Mouse (Mus musculus): ENCODE results near the gene Hcar2.

Gene Hcar2

GRCm38 (mm10) chr5:123862374-123863350 is 2.6 kb downstream of the Hcar2 start:
- DNase-seq (ENCODE audit: low spot score), result no peak

DNA sequence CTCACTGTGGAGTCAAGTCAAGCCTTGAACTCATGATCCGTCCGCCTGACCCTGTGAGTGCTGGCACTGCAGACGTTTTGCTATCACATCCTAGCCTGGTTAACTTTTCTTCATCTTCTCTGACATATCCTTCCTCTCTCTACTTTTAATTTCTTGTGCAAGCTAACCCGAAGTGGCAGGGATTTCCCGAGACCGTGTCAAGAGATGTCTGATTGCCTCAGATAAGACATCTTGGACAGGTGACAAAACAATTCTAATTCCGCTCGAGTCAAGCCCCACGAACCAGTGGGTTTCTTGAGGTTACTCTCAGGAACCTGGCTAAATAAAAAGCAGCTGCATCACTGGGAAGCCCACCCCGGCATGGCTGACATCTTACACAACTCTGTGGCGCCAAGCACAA is 6.5 kb downstream of the Hcar2 start:
- no peak for DNase-seq (ENCODE audit: low spot score)

DNA sequence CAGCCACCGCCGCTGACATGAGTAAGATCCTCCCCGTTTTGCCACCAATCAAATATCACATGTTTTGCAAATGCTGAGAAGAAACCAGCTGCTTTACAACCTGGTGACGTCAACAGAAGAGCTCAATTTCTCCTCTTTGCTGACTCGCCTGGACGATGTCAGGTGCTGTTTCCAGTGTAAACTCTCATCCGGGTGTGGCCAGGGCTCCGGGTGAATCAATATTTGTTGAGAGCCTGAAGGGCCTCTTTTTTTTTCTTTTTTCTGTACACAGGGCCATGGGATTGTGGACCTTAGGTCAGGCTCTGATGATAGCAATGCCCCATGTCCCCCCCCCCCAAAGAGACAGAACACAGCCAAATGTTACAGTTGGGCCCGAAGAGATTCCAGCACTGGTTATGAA is 10.8 kb downstream of the Hcar2 start:
- DNase-seq (ENCODE audit: low spot score), result no peak

DNA sequence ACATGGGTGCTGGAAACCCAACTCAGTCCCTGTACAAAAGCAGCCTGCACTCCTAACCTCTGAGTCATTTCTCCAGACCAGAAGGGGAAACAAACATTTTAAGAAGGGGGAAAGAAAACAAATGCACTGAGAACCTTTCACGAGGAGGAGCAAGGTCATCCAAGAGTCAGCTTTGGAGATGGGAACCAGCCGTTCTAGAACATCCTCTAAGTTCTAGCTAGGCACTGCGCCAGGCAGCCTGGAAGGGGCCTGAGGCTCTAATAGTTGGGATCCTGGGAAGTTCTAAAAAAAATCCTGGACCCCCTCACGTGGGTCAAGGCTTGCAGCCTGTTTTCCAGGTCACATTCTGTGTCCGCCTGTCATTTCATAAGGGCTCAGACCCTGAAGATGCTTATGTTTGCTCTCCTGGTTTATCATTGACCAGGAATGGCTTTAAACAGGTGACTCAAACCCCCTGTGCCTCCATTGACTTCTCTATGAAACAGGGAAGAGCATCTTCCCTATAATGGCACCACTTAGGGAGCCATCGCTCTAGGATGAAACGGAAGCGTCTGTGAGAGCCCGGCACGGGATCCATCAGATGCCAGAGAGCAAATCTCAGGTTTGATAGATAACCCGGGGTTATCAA is 11.3 kb downstream of the Hcar2 start:
- DNase-seq (ENCODE audit: low spot score), result no peak

- peak; percentile 38 for DNase-seq (ENCODE audit: low spot score)
These were observed 13.9 kb downstream of the Hcar2 start for GRCm38 (mm10) chr5:123851398-123851797.

DNA sequence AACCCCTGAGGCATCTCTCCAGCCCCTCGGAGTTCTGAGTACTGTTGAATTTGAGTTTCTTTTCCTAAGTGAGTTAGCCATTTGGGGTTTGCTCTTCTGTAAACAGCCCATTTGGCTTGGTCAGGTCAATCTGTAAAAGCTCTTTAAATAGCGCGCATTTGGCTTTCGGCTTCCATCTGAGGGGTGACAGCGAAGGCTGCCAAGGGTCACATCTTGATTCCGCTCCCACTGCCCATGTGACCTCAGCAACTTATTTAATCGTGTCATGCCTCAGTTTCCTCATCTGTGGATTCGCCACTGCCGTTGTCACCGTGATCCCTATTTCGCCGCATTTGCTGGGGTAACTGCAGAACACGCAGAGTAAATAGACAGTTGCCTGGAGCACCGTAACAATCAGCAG is 21.0 kb downstream of the Hcar2 start:
- no peak for DNase-seq (ENCODE audit: low spot score)

DNA sequence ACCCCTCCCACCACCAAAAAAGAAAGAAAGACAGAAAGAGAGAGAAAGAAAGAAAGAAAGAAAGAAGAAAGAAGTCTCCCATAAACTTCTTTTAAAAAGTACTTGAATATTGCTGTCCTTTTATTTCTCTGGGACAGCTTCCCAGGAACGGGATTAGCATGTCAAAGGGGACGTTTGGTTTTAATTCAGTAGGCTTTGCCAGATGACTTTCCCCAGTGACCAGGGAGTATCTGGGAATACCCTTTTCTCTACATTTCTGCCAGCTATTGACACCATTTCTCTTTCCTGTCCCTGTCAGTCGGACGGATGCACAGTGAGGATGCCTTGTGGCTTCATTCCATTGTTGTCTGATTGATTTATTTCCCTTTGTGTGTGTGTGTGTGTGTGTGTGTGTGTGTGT is 21.5 kb downstream of the Hcar2 start:
- no peak for DNase-seq (ENCODE audit: low spot score)

DNA sequence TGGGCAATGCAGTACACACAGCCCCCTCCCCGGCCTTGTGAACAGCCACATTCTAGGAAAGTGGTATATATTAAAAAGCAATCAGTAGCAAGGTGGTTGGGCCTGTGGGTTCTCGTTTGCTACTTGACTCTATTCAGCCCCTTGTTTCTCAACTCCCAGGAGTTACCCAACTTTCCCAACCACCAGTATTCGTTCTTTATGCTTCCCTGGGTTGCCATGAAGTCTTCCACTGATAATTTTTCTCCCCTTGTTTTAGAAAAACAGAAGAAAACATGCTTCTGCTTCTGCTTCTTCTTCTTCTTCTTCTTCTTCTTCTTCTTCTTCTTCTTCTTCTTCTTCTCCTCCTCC is 22.4 kb downstream of the Hcar2 start:
- no peak for DNase-seq (ENCODE audit: low spot score)

DNA sequence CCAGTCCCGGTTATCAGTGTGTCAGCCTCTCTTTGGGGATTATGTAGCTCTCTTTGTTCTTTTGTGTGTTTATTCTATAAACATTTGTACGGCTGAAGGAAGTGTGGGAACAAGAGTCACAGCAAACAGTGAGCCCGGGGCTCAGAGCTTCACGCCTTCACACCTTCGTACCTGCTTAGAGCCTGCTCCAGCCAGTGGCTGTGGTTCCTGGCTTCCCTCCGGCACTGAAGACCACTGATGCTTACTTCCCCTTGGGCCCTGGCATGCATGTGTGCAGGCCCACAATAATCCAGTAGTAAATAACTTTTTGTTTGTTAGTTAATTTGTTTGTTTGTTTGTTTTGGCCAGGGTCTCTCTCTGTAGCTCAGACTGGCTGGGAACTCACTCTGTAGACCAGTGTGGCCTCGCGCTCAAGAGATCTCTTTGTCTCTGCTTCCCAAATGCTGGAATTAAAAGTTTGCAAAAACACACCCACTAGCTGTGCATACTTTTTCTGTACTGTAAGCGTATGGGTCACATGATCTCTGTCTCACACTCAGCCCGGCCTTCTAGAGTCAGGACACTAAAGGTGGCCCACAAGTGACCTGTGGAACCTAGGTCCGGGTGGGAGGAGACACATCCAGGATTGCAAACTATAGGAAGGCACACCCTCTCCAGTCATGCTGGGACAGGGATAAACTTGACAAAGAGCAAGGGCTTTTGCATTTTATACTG is 22.9 kb downstream of the Hcar2 start:
- DNase-seq (ENCODE audit: low spot score), result no peak

GRCm38 (mm10) chr5:123837371-123837770 is 27.9 kb downstream of the Hcar2 start:
- no peak for DNase-seq (ENCODE audit: low spot score)

DNA sequence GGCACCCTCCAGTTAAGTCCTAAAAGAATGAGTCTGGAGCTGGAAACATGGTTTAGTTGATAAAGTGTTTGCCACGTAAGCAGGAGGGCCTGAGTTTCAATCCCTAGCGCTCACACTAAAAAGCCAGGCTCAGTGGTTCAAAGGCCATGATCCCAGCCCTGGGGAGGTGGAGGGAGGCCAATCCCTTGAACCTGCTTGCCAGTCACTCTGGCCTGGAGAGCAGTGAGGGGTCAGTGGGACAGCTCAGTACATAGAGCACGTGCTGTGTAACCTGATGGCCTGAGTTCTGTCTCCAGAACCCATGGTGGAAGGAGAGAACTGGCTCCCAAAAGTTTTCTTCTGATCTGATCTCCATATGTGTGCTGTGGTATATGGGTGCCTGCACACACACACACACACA is 30.5 kb downstream of the Hcar2 start:
- DNase-seq (ENCODE audit: low spot score), result no peak

DNA sequence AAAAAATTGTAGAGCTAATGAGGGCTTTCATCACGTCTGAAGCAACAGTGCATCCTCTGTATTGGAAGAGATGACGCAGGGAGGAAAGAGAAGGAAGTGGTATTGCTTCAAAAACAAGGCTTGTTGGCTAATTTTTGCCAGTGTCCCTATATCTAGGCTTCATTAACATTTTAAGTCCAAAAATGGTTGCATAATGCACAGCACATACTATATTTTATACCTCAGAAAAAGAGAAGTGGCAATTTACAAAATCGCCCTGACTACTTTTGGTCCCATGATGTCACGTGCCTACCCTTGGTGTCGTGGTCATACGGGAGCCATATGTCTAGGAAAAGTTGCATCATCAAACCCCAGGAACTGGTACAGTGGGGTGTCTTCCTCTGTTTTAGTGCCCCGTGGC is 33.0 kb downstream of the Hcar2 start:
- DNase-seq (ENCODE audit: low spot score), result no peak

GRCm38 (mm10) chr5:123827659-123828091 is 37.6 kb downstream of the Hcar2 start:
- DNase-seq (ENCODE audit: low spot score), result no peak

DNA sequence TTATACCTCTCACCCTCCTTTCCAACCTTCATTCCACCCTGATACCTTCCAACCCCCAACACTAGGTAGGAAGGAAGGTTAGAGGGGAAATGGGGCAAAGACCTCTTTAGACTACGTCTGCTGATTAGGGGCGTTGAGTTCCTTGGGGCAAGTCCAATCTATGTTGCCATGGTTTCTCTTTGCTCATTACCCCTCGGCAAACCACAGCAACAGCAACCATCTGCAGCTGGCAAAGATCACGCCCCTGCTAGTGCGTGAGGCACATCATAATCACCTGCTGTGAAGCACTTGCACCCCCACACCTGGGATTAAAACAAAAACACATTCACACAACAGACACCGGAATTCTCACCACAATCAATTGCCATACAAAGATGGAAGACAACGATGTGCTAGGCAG is 42.6 kb downstream of the Hcar2 start:
- no peak for DNase-seq (ENCODE audit: low spot score)

DNA sequence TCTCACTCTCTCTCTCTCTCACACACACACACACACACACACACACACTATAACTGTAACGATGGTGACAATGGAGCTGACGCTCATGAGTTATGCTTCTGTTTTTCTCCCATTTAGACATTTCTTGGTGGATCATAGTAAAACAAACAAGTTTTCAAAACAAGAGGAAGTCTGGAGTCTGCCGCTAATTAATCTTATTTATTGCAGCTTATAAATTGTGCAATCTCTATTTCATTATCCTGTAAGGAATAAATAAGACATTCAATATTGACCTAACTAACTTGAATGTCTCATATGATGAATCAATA is 44.1 kb downstream of the Hcar2 start:
- no peak for DNase-seq (ENCODE audit: low spot score)

- peak; percentile 7 for DNase-seq (ENCODE audit: low spot score)
These were observed 44.6 kb downstream of the Hcar2 start for GRCm38 (mm10) chr5:123820501-123821263.

DNA sequence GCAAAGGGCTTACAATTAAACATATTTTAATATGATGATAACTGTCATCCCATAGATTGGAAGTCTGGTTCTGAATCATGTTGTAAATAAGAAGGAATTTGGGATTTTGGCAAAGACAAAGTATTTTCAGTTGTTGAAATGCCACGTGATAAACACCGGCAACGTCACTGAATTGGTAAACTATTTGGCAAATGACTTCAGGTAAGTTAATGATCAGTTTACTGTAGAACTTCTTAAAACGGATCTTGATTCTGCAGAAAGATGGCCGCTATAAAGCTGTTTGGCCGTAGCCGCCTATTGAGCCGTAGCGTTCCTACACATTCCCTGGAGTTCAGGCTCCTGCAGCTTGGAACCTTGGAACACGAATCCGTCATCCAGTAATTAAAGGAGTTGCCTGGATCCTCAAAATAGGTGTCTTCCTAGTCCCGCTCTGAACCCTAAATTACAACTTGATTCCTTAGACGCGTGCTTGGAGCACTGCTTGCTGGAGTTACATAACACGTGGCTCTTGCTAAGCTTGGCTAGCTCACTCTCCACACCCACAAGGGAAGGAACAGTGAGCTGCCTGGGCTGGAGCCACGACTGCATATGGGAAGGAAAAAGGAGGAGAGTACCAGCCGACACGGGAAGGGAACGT is 46.2 kb downstream of the Hcar2 start:
- no peak for DNase-seq (ENCODE audit: low spot score)

- DNase-seq (ENCODE audit: low spot score), result no peak
These were observed 48.4 kb downstream of the Hcar2 start for GRCm38 (mm10) chr5:123816891-123817290.

Data from T-cell, adult 2 months (primary cell).